Mouse (Mus musculus) hindbrain, embryonic 16.5 days (tissue): ENCODE results near the gene Ldlrap1. TPM values are rescaled to one million over a fixed set of nuclear protein-coding genes. Genes with fewer than 3 reads are reported as not detected.
"Not testable (repeated sequence)": the region's sequence is repeated elsewhere in the genome, so short reads cannot be mapped to it uniquely, and the experiment has no call there.

Experiments
- ATAC-seq: fragments of 200-750 bp; cut with Nextera tagmentation; 2 replicates; pipeline ENCODE4 v1.8.0; 2017; ENCODE audit warnings: moderate TSS enrichment, moderate library complexity
- H3K27ac ChIP-seq: fragments of 300-500 bp; sonication (generic); 2 replicates; pipeline ENCODE4 v1.5.1; 2014; ENCODE audit warnings: low read depth, mild to moderate bottlenecking, control low read depth, low read length, moderate library complexity
- H3K27me3 ChIP-seq: fragments of 300-500 bp; sonication (generic); replicated peaks from 2 replicates; pipeline ENCODE4 v1.6.1; 2014; ENCODE audit warnings: low read length; ENCODE audit not compliant: control insufficient read depth, insufficient read depth
- H3K36me3 ChIP-seq: fragments of 300-500 bp; sonication (generic); 2 replicates; pipeline ENCODE4 v1.6.1; 2014; ENCODE audit warnings: mild to moderate bottlenecking, low read length, moderate library complexity, mixed read lengths; ENCODE audit not compliant: control insufficient read depth, insufficient read depth
- H3K4me1 ChIP-seq: fragments of 300-500 bp; sonication (generic); 2 replicates; pipeline ENCODE4 v1.6.1; 2014; ENCODE audit warnings: low read depth, low read length; ENCODE audit not compliant: control insufficient read depth, insufficient read depth
- H3K4me2 ChIP-seq: fragments of 300-500 bp; sonication (generic); 2 replicates; pipeline ENCODE4 v1.6.1; 2014; ENCODE audit warnings: mild to moderate bottlenecking, low read length, control low read depth, moderate library complexity
- H3K4me3 ChIP-seq: fragments of 300-500 bp; sonication (generic); 2 replicates; pipeline ENCODE4 v1.5.1; 2014; ENCODE audit warnings: mild to moderate bottlenecking, low read length, control low read depth, moderate library complexity
- H3K9ac ChIP-seq: fragments of 300-500 bp; sonication (generic); 2 replicates; pipeline ENCODE4 v1.6.1; 2014; ENCODE audit warnings: low read depth, mild to moderate bottlenecking, control low read depth, low read length, moderate library complexity
- H3K9me3 ChIP-seq: fragments of 300-500 bp; sonication (generic); 2 replicates; pipeline ENCODE4 v1.6.1; 2014; ENCODE audit warnings: mild to moderate bottlenecking, low read length, moderate library complexity; ENCODE audit not compliant: control insufficient read depth
- WGBS: fragments of 180-500 bp; shearing (Covaris S2); extraction: QIAGEN DNeasy Blood & Tissue Kit; methylation state at CpG from one replicate; pipeline ENCODE4 v1.1.7; 2014; 5-methylcytosine and 5-hydroxymethylcytosine counted together
- polyA plus RNA-seq: library from polyadenylated mRNA; unstranded; fragments of >200 nt; fragmentation: Nextera tagmentation; extraction: Ambion mirVana; gene quantifications from 2 replicates; pipeline ENCODE4 v1.2.1, GENCODE M21; 2015

Ldlrap1 gene
- polyA plus RNA-seq, 1 experiment from 2014 or later: 3.0 TPM

DNA sequence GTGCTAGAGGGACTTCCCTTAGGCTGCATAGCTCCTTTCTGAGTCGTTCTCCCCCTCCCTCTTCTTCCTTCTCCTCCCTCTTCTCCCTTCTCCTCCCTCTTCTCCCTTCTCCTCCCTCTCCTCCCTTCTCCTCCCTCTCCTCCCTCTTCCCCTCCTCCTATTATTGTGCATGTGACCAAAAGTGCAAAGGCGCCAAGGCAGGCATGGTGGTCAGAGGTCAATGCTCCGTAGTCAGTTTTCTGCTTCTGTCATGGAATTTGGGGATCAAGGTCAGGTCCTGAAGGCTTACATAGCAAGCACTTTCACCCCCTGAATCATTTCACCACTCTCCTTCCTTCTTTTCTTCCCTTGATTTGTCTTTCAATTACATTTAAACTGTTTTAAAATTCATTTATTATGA lies 31.0 kb upstream of the Ldlrap1 start:
- peaks cover 9% of the 10 kb centered on the region for H3K36me3 ChIP-seq
- no peak overlapping the region for H3K27ac ChIP-seq
- no peaks in the 10 kb centered on the region for H3K27me3 ChIP-seq
- H3K4me1 ChIP-seq: no peaks in the 10 kb centered on the region
- 52% methylated on average over 3 of the region's 3 CpGs for WGBS
- H3K9ac ChIP-seq: no peak overlapping the region
- no peak overlapping the region for H3K4me2 ChIP-seq
- no peaks in the 10 kb centered on the region for H3K9me3 ChIP-seq
- no peak for ATAC-seq
- H3K4me3 ChIP-seq: no peak overlapping the region

DNA sequence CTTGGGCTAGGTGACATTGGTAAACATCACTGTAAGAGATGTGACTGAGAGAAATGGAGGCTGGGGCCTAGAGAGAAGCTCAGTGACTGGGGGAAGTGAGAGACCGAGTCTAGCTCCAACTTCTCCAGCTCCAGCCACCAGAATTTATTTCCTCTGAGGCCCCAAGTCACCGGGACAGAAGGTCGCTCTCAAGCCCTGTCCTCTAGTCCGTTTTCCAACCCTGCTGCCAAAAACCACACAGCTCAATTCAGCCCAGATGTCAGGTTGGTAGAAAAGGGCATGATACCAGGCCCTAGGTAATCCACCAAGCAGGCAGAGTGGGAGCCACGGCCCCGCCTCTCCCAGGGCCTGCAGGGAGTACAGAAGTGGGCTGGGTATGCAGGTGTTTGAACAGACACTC lies 29.8 kb upstream of the Ldlrap1 start:
- no peak for ATAC-seq
- WGBS: 87% methylated on average over 6 of the region's 6 CpGs
- Histone ChIP-seq H3K27me3 (no peaks in the 10 kb centered on the region), H3K36me3 (peaks cover 7% of the 10 kb centered on the region), H3K9me3 (no peaks in the 10 kb centered on the region), H3K9ac (no peak overlapping the region), H3K27ac (no peak overlapping the region; the same call in 1 of the 2 replicates), H3K4me1 (no peaks in the 10 kb centered on the region), H3K4me2 (no peak overlapping the region), H3K4me3 (no peak overlapping the region)

DNA sequence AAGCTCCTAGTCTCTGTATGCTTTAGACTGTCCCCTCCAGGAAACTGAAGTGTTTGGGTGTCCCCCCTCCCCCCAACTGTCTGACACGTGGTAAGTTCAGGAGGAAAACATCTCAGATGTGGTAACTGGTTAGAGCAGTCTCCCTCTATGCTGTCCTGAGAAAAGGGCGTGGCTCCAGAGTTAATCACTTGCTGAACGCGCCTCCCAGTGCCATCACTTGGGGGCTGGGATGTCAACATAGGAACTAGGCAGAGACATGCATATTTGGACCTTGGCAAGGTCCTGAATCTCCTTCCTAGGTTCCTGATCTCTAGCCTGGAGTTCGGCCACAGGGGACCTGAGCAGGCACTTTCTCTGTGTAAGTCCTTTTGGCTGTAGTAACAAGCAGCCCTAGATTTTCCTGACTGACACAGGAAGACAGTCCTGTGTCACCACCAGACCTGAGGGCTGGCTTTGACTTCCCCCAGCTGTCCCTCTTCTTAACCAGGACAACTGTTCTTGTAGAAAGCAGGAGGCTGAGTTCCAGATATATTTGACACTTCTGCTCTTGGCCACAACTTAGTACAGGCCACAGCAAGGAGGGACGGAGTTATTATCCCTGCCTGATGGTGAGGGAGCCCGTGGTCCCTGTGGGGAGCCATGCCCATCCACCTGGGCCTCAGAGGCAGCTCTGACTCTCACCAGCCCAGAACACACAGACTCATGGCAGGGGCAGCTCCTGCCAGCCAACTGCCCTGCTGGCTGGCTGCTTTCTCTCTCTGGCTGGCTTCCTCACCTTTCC lies 28.9 kb upstream of the Ldlrap1 start:
- H3K27me3 ChIP-seq: no peaks in the 10 kb centered on the region
- no peaks in the 10 kb centered on the region for H3K4me1 ChIP-seq
- no peak overlapping the region for H3K4me3 ChIP-seq
- H3K36me3 ChIP-seq: peaks cover 5% of the 10 kb centered on the region
- H3K27ac ChIP-seq: no peak overlapping the region
- no peak for ATAC-seq
- no peak overlapping the region for H3K4me2 ChIP-seq
- H3K9me3 ChIP-seq: no peaks in the 10 kb centered on the region
- 27% methylated on average over 7 of the region's 7 CpGs for WGBS
- H3K9ac ChIP-seq: no peak overlapping the region

DNA sequence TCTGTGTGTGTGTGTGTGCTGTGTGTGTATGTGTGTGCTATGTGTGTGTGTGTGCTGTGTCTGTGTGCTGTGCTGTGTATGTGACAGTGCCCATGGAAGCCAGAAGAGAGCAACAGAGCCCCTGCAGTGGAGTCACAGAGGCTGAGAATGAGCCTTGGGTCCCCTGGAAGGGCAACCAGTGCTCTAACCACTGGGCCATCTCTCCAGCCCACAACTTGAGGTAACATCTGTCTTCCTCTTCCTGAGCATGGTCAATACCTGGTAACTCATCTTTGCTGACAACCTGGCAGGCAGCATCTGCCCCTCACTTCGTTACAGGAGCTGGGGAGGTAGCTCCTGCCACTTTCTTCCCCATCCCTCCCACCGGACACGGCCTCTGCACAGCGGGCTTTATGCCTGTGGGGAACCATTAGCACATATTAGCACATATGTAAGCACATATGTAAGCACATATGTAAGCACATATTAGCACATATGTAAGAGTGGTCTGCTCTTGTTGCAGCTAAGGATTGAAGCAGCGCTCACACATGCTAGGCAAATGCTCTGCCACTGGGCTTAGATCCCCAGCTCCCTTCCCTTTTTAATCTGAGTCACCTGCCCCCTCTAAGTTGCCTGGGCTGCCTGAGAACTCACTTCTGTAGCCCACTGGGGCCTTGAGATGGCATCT lies 28.1 kb upstream of the Ldlrap1 start:
- no peaks in the 10 kb centered on the region for H3K27me3 ChIP-seq
- H3K4me3 ChIP-seq: no peak overlapping the region
- WGBS: 77% methylated on average over 5 of the region's 5 CpGs
- H3K4me1 ChIP-seq: no peaks in the 10 kb centered on the region
- H3K9ac ChIP-seq: no peak overlapping the region
- no peak overlapping the region for H3K4me2 ChIP-seq
- no peak for ATAC-seq
- peaks cover 4% of the 10 kb centered on the region; the same call in 1 of the 2 replicates for H3K36me3 ChIP-seq
- H3K27ac ChIP-seq: no peak overlapping the region
- no peaks in the 10 kb centered on the region for H3K9me3 ChIP-seq

DNA sequence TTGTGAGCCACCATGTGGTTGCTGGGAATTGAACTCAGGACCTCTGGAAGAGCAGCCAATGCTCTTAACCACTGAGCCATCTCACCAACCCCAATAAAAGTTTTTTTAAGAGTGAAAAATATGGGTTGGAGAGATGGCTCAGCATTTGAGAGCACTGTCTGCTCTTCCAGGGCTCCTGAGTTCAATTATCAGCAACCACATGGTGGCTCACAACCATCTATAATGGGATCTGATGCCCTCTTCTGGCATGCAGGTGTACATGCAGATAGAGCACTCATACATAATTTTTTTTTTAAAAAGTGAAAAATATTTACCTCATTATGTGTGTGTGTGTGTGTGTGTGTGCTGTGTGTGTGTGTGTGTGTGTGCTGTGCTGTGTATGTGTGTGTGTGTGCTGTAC lies 27.1 kb upstream of the Ldlrap1 start:
- H3K27me3 ChIP-seq, H3K4me1 ChIP-seq, H3K4me3 ChIP-seq, H3K9ac ChIP-seq, H3K36me3 ChIP-seq, H3K9me3 ChIP-seq, H3K27ac ChIP-seq, ATAC-seq, H3K4me2 ChIP-seq: not testable (repeated sequence)

DNA sequence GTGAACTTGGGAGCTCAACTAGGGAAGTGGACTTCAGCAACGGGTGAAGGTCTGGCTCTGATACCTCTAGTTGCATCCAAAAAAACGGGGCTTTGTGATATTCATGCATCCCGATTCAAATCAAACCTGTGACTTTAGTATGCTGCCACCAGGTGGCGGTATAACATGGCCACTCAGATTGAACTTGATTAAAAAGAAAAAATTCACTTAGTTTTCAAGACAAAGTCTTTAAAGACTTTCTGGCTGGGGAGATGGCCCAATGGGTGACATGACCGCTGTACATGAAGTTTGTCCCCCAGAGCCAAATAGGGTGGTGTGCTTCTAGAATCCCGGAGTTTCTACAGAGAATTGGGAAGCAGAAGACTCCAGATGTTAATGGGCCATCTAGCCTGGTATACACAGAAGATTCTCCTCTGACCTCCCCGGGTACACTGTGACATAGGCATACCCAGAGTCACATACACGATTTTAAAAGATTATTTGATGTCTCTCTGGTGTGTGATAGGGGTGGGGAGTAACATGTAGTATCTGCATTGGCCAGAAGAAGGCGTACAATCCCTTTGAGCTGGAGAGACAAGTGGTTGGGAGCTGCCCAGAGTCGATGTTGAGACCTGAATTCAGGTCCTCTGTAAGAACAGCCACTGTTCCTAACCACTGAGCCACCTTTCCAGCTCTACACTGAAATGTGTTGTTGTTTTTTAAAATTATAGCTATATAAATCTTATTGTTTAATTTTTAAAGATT lies 25.6 kb upstream of the Ldlrap1 start:
- Histone ChIP-seq H3K9me3 (no peaks in the 10 kb centered on the region), H3K9ac (no peak overlapping the region), H3K36me3 (no peaks in the 10 kb centered on the region), H3K27ac (no peak overlapping the region), H3K4me1 (no peaks in the 10 kb centered on the region), H3K4me2 (no peak overlapping the region), H3K27me3 (no peaks in the 10 kb centered on the region), H3K4me3 (no peak overlapping the region)
- 48% methylated on average over 10 of the region's 10 CpGs for WGBS
- ATAC-seq: no peak

DNA sequence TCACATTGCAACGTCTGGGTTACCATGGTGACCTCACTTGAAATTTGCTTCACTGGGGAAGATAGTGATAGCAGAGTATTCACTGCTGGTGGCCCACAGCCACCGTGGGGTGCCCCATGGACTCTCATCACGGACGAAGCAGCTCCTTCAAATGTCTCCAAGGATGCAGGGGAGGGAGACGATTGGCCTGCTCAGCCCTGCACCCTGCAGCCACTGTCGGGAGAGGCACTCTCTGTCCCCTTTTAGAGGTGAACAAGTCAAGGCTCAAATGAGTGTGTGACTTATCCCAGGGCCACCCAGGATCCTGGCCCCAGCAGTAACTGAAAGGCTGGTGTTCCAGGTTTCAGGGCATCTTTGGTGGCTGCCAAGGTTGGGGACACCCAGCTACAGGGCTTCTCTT lies 23.9 kb upstream of the Ldlrap1 start:
- Histone ChIP-seq H3K9ac (no peak overlapping the region), H3K4me2 (no peak overlapping the region), H3K4me3 (no peak overlapping the region), H3K9me3 (no peaks in the 10 kb centered on the region), H3K4me1 (no peaks in the 10 kb centered on the region), H3K27me3 (no peaks in the 10 kb centered on the region), H3K36me3 (no peaks in the 10 kb centered on the region), H3K27ac (no peak overlapping the region)
- 40% methylated on average over 6 of the region's 6 CpGs for WGBS
- ATAC-seq: no peak

DNA sequence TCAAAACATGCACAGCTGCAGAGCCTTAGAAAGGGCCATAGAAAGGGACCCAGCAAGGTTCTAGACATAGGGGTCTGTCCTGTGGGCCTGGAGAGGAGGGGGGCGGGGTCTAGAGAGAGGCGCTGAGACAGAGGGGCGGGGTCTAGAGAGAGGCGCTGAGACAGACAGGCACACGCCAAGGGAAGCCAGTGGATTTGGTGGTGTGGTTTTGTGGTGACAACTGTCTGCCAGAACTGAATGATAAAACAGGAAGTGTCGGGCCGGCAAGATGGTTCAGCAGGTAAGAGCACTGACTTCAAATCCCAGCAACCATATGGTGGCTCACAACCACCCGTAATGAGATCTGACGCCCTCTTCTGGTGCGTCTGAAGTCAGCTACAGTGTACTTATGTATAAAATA lies 19.1 kb upstream of the Ldlrap1 start:
- Histone ChIP-seq H3K4me3 (no peak overlapping the region), H3K9me3 (no peaks in the 10 kb centered on the region), H3K4me2 (no peak overlapping the region), H3K27ac (no peak overlapping the region), H3K36me3 (no peaks in the 10 kb centered on the region), H3K4me1 (no peaks in the 10 kb centered on the region), H3K9ac (no peak overlapping the region), H3K27me3 (no peaks in the 10 kb centered on the region)
- WGBS: 38% methylated on average over 10 of the region's 10 CpGs
- no peak for ATAC-seq

DNA sequence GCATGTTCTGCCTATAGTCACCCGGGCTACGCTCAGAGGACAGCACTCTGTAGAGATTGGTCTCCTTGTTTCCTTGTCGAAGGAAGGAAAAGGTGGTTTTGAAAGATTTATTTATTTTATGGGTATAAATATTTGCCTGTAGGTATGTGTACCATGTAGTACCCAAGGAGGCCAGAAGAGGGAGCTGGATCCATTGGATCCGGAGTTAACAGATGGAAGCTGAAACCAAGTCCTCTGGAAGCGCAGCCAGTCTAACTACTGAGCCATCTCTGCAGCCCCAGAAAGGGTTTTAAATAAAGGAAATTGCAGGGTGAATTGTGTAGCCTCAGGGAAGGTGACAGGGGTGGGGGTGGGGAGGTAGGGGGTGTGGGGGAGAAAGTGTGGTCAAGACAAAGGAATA lies 16.9 kb upstream of the Ldlrap1 start:
- no peak for ATAC-seq
- Histone ChIP-seq H3K4me2 (no peak overlapping the region), H3K4me1 (no peaks in the 10 kb centered on the region), H3K4me3 (no peak overlapping the region), H3K27ac (no peak overlapping the region), H3K36me3 (no peaks in the 10 kb centered on the region), H3K9me3 (no peaks in the 10 kb centered on the region), H3K27me3 (no peaks in the 10 kb centered on the region), H3K9ac (no peak overlapping the region)
- WGBS: 55% methylated on average over 5 of the region's 5 CpGs
